Mouse (Mus musculus) neural tube, postnatal 0 days (tissue): ENCODE measurements around the gene Tmem161a. TPM values are rescaled to one million over a fixed set of nuclear protein-coding genes. Genes with fewer than 3 reads are reported as not detected.

Source experiments
- polyA plus RNA-seq: library from polyadenylated mRNA; unstranded; fragments of >200 nt; fragmentation: Nextera tagmentation; extraction: Ambion mirVana; gene quantifications from 2 replicates; pipeline ENCODE4 v1.2.1, GENCODE M21; 2015

Gene Tmem161a
- 43.9 and 44.9 TPM in 2 replicates for polyA plus RNA-seq

DNA sequence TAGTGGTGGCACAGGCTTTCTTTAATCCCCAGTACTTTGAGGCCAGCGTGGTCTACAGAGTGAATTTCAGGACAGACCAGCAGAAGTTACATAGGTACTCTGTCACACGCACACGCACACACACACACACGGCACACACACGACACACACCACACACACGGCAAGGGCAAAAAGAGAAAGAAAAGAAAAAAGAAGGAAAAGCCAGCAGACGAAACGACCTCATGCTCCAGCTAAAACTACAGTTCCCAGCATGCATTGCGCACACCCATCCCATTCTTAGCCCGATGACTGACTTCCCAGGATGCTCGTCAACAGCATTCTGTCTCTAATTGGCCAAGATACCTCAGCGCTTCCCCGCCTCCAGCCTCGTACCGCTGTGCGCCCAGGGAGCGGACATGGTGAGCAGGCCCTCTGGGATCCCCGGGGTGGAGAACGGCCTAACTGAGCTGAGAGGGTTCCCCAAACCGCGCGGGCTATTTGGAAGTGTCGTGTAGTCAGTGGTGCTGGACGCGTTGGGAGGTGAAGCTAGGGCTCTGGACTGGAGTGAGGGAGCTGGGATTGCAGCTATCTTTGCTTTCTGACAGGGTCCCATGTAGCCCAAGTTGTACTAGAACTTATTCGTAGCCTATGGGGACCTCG lies at the start of gene Tmem161a:
TSS of gene Tmem161a (plus strand) at position 314 of the 639 bp plus-strand sequence.

GRCm38 (mm10) chr8:70131166-70131883 lies 40.8 kb upstream of the Tmem161a start, which contains the start of gene Nr2c2ap:
TSS of gene Nr2c2ap (plus strand) at chr8:70131333.

GRCm38 (mm10) chr8:70139026-70139857 lies 32.9 kb upstream of the Tmem161a start, which contains the start of the genes Rfxank, Borcs8 and Mef2b:
TSS of gene Rfxank (minus strand) at chr8:70139154.
TSS of gene Borcs8 (plus strand) at chr8:70139499.
TSS of gene Mef2b (plus strand) at chr8:70139711.

DNA sequence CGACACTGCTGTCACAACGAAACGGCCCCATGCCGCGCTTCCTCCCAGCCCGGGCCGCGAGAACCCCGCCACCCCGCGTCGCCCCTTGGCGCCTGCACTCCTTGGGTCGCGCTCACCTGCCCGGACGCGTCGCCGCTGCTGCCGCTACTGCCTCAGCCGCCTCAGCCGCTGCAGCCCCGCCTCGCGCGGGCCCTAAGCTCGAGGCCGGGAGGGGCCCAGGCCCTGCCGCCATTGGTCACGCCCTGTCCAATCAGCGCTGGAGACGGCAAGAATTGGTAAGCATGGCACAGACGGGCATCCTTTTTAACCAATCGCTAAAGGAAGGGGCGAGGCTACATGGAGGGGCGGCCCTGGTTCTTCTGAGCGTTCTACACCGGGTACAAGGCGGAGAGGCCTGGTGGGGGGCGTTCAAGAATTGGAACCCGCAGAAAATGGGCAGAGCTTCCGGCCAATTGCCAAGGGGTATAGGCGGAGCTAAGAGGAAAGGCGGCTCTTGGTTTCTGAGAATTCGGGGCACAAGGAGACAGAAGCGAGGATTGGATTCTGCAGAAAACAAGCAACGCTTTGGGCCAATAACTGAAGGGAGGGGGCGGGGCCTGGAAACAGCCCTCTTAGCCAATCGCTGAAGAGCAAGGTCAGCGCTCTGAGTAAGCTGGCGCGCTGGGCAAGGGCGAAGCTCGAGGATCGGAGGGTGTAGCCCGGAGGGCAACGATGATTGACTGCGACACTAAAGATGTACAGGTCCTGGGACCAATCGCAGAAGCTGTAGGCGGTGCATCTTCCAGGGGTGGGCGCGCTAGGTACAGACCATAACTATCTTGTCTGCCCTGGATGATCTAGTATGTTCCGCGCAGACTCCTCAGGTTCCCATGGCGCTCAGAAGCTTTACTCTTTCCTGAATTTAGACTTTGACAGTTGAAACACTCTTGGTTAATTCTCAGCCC lies 40.2 kb downstream of the Tmem161a start, which contains the start of gene Slc25a42:
TSS of gene Slc25a42 (minus strand) at position 194 of the 944 bp plus-strand sequence.

Other genes starting within 250 kb of the Tmem161a start
- 21.7 and 22.7 TPM in 2 replicates for gene Gatad2a, start 176.0 kb upstream of the Tmem161a start, polyA plus RNA-seq
- gene Mau2, start 129.6 kb upstream of the Tmem161a start, polyA plus RNA-seq: 46.3 and 53.0 TPM in 2 replicates
- gene Sugp1, start 129.5 kb upstream of the Tmem161a start, polyA plus RNA-seq: 44.5 and 49.6 TPM in 2 replicates
- 0.95 and 1.3 TPM in 2 replicates for gene Tm6sf2, start 99.4 kb upstream of the Tmem161a start, polyA plus RNA-seq
- 5.0 and 5.7 TPM in 2 replicates for gene Hapln4, start 88.9 kb upstream of the Tmem161a start, polyA plus RNA-seq
- 175 and 230 TPM in 2 replicates for gene Ncan, start 51.5 kb upstream of the Tmem161a start, polyA plus RNA-seq
- gene Nr2c2ap, start 41.0 kb upstream of the Tmem161a start, polyA plus RNA-seq: 47.6 and 50.5 TPM in 2 replicates
- 9.5 and 10.8 TPM in 2 replicates for gene Rfxank, start 33.2 kb upstream of the Tmem161a start, polyA plus RNA-seq
- gene Borcs8, start 32.9 kb upstream of the Tmem161a start, polyA plus RNA-seq: 57.1 and 64.0 TPM in 2 replicates
- gene Mef2b, start 32.6 kb upstream of the Tmem161a start, polyA plus RNA-seq: 1.8 and 2.2 TPM in 2 replicates
- 9.7 and 11.9 TPM in 2 replicates for gene Slc25a42, start 39.9 kb downstream of the Tmem161a start, polyA plus RNA-seq
- gene Sugp2, start 61.9 kb downstream of the Tmem161a start, polyA plus RNA-seq: 58.4 and 66.4 TPM in 2 replicates
- gene Armc6, start 62.1 kb downstream of the Tmem161a start, polyA plus RNA-seq: 103 and 111 TPM in 2 replicates
- 19.1 and 21.1 TPM in 2 replicates for gene Homer3, start 110.5 kb downstream of the Tmem161a start, polyA plus RNA-seq
- gene Ddx49, start 130.1 kb downstream of the Tmem161a start, polyA plus RNA-seq: 37.9 and 42.1 TPM in 2 replicates
- 301 and 337 TPM in 2 replicates for gene Cope, start 130.2 kb downstream of the Tmem161a start, polyA plus RNA-seq
- gene Cers1, start 143.4 kb downstream of the Tmem161a start, polyA plus RNA-seq: 64.3 and 66.1 TPM in 2 replicates
- gene Gdf1, start 157.5 kb downstream of the Tmem161a start, polyA plus RNA-seq: 6.2 and 9.8 TPM in 2 replicates
- 11.1 and 12.8 TPM in 2 replicates for gene Upf1, start 180.9 kb downstream of the Tmem161a start, polyA plus RNA-seq
- gene Comp, start 201.2 kb downstream of the Tmem161a start, polyA plus RNA-seq: 1.1 and 1.3 TPM in 2 replicates